Mouse (Mus musculus) CD4-positive, CD25-positive, alpha-beta regulatory T cell, adult 4 months (primary cell): ENCODE measurements around the gene Mcts2. TPM values are rescaled to one million over a fixed set of nuclear protein-coding genes. Genes with fewer than 3 reads are reported as not detected.
A peak's percentile ranks its signal among the peaks of the same experiment; 100 is the strongest.

Experiments used
- ATAC-seq: one replicate; pipeline ENCODE4 v1.8.0; 2017
- polyA plus RNA-seq, 2 experiments: library from polyadenylated mRNA; unstranded; fragments of 100-300 nt; shearing (Covaris generic); gene quantifications; one replicate each; pipeline ENCODE4 v1.2.1; 2017

Mcts2 gene
- polyA plus RNA-seq, 2 experiments from 2014 or later = 3.7 to 3.9 TPM

DNA sequence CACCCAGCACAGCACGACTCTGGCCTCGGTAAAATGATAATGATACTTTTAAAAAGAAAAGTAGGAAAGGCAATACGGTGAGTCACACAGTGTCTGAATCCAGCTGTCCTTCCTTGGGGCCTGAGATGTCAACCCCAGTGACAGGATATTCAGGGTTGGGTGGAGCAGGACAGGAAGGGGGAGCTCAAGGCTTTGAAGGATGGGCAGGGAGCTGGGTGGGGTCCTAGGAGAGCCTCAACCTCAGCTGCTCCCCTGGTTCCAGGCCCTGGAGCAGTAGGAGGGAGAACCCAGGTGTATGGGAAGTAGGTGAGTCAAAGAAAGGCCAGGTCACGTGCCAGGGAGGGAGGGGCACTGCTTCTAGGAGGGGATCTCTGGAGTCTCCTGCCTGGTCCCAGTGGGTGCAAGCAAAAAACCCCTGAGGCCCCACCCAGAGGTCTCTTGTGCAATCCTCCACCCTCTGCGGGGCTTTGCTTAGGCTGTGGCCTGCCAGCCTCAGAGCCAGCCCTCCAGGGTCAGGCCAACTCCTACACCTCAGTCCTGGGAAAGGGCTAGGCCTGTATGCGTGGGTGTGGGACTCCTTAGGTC lies 40.0 kb downstream of the Mcts2 start:
- ATAC-seq = no peak

DNA sequence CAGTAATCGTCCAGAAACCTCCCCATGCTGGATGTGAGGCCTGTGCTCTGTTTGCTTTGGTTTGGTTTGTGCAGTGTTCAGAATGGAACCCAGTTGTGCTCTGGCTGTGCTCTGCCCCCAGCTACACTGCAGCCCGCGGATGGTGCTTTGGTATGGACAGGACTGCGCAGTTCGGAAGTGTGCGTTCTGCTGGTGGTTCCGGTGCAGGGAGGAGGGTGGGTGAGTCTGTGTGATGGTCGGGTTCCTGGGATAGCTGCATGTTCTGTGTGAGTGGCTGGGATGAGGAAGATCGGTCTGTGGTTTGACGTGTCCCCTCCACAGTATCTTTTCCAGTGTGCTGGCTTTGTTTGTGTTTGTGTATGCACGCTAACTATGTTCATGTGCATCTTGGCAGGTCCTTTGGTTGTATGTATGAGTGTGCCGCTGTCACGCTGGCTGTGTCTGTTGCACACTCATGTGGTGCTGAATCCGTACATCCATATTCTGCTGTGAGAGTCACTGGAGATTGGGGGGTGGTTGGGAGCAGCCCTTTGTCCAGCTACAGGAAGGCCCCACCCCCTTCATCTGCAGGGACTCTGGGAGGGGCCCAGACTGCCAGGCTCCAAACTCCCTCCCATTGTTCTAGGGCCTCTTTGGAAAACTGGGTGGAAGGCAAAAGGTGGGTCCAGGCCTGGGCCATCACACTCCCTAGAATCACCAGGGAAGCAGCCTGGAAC lies 41.1 kb downstream of the Mcts2 start:
- ATAC-seq = no peak

DNA sequence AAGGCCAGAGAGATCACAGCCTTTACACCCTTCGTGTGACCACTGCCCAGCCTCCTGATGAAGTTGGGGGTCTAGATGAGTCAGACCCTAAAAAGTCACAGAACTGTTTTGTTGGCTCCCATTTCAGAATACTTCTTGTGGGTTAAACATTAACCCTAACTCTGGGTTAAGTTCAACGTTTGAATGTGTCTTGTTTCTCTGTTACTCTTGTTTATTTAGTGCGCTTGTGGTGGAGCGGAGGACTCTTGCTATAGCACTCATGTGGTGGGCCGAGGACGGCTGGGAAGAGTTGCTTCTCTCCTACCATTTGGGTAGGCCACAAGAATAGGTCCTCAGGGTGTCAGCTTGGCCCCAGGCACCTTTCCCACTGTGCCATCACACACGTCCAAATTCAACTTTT lies 41.8 kb downstream of the Mcts2 start:
- ATAC-seq = no peak

DNA sequence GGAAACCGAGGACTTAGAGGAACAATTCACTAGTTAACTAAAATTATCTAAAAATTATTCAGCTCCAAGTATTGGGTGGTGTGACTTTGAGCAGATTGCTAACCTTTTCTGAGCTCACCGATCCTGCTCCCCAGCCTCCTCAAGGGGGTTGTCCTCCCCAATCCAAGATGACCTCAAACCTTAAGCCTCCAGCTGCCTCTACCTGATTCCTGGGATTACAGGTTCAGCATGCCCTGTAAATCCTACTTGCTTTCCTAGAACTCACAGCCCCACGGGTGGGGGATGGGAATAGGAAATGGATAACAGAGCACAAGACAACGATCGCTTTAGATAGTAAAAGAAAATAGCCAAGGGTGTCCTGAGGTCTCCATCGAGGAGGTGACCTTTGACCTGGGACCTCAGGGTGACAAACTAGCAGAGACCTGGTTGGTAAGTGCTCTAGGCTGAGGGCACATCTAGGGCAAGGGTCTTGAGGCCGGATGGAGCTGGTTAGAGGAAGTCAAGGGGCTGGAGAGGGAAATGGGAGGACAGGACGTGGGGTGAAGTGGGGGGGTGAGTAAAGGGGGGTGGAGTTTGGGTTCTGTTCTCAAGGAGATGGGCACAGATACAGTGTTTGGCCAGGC lies 42.3 kb downstream of the Mcts2 start:
- no peak for ATAC-seq

DNA sequence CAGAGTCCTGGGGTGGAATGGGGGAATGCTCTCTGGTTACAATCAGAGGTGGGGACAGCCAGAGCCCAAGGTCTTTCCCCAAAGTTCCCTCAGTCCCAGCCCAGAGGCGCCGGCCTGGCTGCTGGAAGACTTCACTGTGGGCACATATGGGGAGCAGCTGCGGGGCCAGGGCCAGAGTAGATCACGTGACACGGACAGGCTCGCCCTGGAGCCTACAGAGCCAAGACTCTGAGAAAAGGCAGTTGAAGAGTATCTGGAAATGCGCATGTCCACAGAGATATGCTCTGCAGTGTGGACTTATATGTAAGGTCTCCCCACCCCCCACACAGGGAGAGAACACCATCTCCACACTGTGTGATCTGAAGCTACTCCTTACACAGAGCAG lies 42.8 kb downstream of the Mcts2 start:
- no peak for ATAC-seq

DNA sequence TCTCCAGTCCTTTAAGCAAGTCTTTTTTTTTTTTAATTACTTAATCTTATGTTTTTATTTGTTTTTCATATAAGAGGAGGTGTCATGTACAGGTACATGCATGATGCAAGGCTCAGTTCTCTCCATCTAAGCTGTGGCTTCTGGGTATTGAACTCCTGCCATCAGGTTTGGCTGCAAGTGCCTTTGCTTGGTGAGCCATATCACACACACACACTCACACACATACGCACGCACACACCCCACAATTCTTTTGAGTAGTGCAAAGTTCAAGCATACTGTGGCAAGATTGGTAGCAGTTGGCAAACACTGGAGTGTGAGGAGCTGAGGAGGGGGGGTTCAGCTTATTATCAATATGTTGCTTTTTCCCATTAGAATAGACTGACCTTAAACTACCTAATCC lies 46.4 kb downstream of the Mcts2 start:
- ATAC-seq = no peak

DNA sequence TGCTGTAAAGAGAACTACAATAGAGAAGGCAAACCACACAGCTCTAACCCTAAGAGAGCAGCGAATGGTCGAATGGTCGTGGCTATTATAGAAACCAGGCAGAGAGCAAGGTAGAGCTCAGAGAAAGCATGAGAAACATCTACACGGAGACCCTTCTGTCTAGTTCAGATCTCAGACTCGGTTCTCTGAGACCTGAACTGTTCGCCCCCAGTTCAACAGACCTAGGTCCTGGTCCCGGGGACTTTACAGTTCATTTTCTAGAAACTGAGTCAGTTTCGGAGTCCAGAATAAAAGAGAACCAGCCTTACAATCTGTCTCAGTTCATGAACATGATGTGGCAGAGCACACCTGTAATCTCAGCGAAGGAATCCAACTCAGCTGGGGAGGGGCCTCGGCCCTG lies 47.7 kb downstream of the Mcts2 start:
- ATAC-seq = no peak

DNA sequence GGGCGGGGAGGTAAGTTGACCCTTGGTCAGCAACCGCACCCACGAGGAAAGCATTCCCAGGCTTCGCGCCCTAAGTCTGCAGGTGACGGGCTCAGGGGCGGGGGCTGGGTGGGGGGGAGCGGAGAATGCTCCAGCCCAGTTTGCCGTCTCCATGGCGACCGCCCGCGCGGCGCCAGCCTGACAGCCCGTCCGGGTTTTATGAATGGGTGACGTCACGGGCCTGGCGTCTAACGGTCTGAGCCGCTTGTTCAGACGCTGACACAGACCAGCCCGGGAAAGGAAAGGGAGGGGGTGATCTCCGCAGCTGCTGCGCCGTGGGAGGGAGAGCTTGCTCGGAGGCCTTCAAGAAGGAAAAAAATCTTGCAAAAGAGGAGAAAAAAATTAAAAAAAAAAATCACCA lies 48.1 kb downstream of the Mcts2 start:
- ATAC-seq = peak; percentile 65

DNA sequence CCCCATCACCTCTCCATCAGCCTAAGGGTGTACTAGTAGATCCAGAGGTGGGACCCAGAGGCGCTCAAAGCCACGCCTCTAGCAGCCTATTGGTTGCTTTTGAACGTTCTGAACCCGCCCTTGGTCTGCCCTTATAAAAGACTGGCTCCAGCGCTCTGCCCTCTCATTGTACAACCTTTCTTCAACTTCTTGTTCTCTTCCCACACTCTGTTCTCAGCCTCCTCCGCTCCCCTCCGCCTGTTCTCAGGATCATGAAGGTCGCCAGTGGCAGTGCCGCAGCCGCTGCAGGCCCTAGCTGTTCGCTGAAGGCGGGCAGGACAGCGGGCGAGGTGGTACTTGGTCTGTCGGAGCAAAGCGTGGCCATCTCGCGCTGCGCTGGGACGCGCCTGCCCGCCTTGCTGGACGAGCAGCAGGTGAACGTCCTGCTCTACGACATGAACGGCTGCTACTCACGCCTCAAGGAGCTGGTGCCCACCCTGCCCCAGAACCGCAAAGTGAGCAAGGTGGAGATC lies 49.3 kb downstream of the Mcts2 start, which contains the start of gene Id1:
Gene Id1, plus strand, starts transcription at position 162 of the 512 bp plus-strand sequence.
- peak; percentile 73 for ATAC-seq

DNA sequence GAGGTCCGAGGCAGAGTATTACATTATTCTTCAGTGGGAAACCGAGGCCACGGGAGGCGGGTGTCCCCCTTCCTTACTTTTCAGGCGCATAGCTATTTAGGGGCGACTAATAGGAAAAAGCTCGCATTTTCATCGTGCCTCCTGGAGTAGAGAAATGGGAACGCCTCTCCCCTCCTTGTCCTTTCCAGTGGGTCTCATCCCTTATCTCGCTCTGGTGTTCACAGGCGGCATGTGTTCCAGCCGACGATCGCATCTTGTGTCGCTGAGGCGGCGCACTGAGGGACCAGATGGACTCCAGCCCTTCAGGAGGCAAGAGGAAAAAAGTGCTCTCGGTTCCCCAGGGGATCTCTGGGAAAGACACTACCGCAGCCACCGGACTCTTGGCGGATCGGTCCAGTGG lies 49.9 kb downstream of the Mcts2 start:
- ATAC-seq = no peak

Other genes starting within 250 kb of the Mcts2 start
- gene Defb23, start 222.4 kb upstream of the Mcts2 start, polyA plus RNA-seq = not detected
- gene Defb20, start 210.0 kb upstream of the Mcts2 start, polyA plus RNA-seq = not detected
- gene Defb22, start 196.9 kb upstream of the Mcts2 start, polyA plus RNA-seq = not detected
- not detected for gene Defb26, start 175.3 kb upstream of the Mcts2 start, polyA plus RNA-seq
- gene Defb28, start 168.8 kb upstream of the Mcts2 start, polyA plus RNA-seq = not detected
- gene Defb29, start 146.9 kb upstream of the Mcts2 start, polyA plus RNA-seq = not detected
- not detected for gene Gm17416, start 117.7 kb upstream of the Mcts2 start, polyA plus RNA-seq
- not detected for gene Defb21, start 114.3 kb upstream of the Mcts2 start, polyA plus RNA-seq
- not detected for gene Defb19, start 106.7 kb upstream of the Mcts2 start, polyA plus RNA-seq
- gene Defb45, start 87.6 kb upstream of the Mcts2 start, polyA plus RNA-seq = not detected
- gene Defb36, start 82.7 kb upstream of the Mcts2 start, polyA plus RNA-seq = not detected
- not detected for gene Defb25, start 64.0 kb upstream of the Mcts2 start, polyA plus RNA-seq
- not detected for gene Rem1, start 60.1 kb upstream of the Mcts2 start, polyA plus RNA-seq
- 10 to 100 TPM; 76.1 to 76.2 TPM for gene H13, start 17.6 kb upstream of the Mcts2 start, polyA plus RNA-seq
- gene Id1, start 49.2 kb downstream of the Mcts2 start, polyA plus RNA-seq = under 1 TPM; 0.75 to 0.82 TPM
- gene Cox4i2, start 67.1 kb downstream of the Mcts2 start, polyA plus RNA-seq = under 1 TPM in 1 of 2 experiments, not detected in 1; 0.46 TPM
- 10 to 100 TPM; 55.5 to 75.0 TPM for gene Bcl2l1, start 144.7 kb downstream of the Mcts2 start, polyA plus RNA-seq
- gene Tpx2, start 160.9 kb downstream of the Mcts2 start, polyA plus RNA-seq = 1 to 10 TPM; 4.0 to 9.7 TPM
- not detected for gene Mylk2, start 224.3 kb downstream of the Mcts2 start, polyA plus RNA-seq
- gene Foxs1, start 246.2 kb downstream of the Mcts2 start, polyA plus RNA-seq = not detected